Mouse (Mus musculus): Measurements from ENCODE around the gene Sorcs1.

Sorcs1 gene

GRCm38 (mm10) chr19:50677903-50678896, at the start of gene Sorcs1:
TSS of gene Sorcs1 (minus strand) at chr19:50678646.
- DNase-seq, result peak; percentile 15

- DNase-seq, result no peak
Measured at GRCm38 (mm10) chr19:50683277-50683676, 4.8 kb upstream of the Sorcs1 start.

- DNase-seq, result no peak
Measured at GRCm38 (mm10) chr19:50678946-50679345, 500 bp upstream of the Sorcs1 start.

- no peak for DNase-seq
Measured at GRCm38 (mm10) chr19:50676578-50677524, 1.6 kb downstream of the Sorcs1 start.

- no peak for DNase-seq
Measured at GRCm38 (mm10) chr19:50674921-50675320, 3.5 kb downstream of the Sorcs1 start.

GRCm38 (mm10) chr19:50667516-50667915, 10.9 kb downstream of the Sorcs1 start:
- no peak for DNase-seq

- no peak for DNase-seq
Measured at GRCm38 (mm10) chr19:50664311-50664710, 14.1 kb downstream of the Sorcs1 start.

- DNase-seq, result no peak
Measured at GRCm38 (mm10) chr19:50659144-50659543, 19.3 kb downstream of the Sorcs1 start.

GRCm38 (mm10) chr19:50652750-50653149, 25.7 kb downstream of the Sorcs1 start:
- DNase-seq, result no peak

GRCm38 (mm10) chr19:50643836-50644235, 34.6 kb downstream of the Sorcs1 start:
- no peak for DNase-seq

GRCm38 (mm10) chr19:50642121-50642520, 36.3 kb downstream of the Sorcs1 start:
- no peak for DNase-seq

- no peak for DNase-seq
Measured at GRCm38 (mm10) chr19:50640251-50641032, 38.0 kb downstream of the Sorcs1 start.

GRCm38 (mm10) chr19:50638176-50638575, 40.3 kb downstream of the Sorcs1 start:
- DNase-seq, result no peak

GRCm38 (mm10) chr19:50614013-50614412, 64.4 kb downstream of the Sorcs1 start:
- DNase-seq, result no peak

- DNase-seq, result no peak
Measured at GRCm38 (mm10) chr19:50611619-50612018, 66.8 kb downstream of the Sorcs1 start.

GRCm38 (mm10) chr19:50603882-50604281, 74.6 kb downstream of the Sorcs1 start:
- DNase-seq, result no peak

GRCm38 (mm10) chr19:50603380-50603779, 75.1 kb downstream of the Sorcs1 start:
- no peak for DNase-seq

GRCm38 (mm10) chr19:50597300-50597699, 81.1 kb downstream of the Sorcs1 start:
- DNase-seq, result no peak

GRCm38 (mm10) chr19:50586182-50586581, 92.3 kb downstream of the Sorcs1 start:
- DNase-seq, result no peak

GRCm38 (mm10) chr19:50582952-50583351, 95.5 kb downstream of the Sorcs1 start:
- DNase-seq, result no peak

- DNase-seq, result no peak
Measured at GRCm38 (mm10) chr19:50569669-50570195, 108.7 kb downstream of the Sorcs1 start.

- no peak for DNase-seq
Measured at GRCm38 (mm10) chr19:50566306-50566705, 112.1 kb downstream of the Sorcs1 start.

Measured in thymus, postnatal 14 days (tissue).